Mouse (Mus musculus): ENCODE data around the gene Omp. TPM values are rescaled to one million over a fixed set of nuclear protein-coding genes. Genes with fewer than 3 reads are reported as not detected.

Omp gene
- total and polyA plus RNA-seq, 3 experiments: 0.08 TPM; not detected in 2

DNA sequence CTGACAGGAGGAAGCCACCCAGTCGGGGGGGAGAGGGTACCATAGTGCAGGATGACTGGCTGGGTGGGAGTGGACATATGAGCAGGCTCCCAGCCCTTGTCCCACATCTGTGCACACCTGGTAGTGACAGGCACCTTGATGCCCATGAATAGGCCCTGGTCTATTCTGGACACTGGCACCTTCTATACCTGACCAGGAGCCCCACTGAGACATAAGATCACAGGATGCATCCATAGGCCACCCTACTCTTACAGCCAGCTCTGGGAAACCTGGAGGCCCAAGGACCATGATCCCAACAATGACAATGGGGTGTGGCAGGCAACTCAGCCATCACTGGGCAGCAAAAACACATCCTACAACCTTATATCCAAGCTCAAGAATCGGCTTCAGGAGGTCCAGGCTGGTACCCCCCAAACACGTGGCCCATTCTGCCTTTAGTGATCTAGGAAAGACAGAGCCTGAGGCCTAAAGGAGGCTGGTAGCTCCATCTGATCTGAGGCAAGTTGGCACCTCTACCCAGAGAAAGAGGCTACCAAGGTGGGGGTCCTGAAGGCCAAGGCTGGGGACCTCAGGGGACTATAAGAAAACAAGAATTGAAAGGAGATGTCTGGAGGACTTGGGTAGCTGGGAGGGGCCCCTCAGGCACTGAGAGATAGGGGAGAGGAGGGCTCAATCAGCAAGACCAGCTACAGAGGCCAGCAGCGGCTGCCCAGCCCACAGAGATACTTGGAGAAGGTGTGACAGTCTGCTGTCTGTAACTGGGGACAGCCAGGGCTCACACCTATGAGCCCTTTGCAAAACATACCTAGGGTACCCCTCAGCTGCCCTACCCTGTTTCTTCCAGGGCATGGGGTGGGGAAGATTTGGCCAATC lies 29.8 kb upstream of the Omp start:
- TF ChIP-seq ELF1 (IDR thresholded peaks at IDR 0.05; ENCODE audit: low read depth, low read length): no peak
- no peak for TF ChIP-seq MAFK (IDR thresholded peaks at IDR 0.05; ENCODE audit: insufficient replicate concordance, low read length)
- TF ChIP-seq GABPA (IDR thresholded peaks at IDR 0.05; ENCODE audit: insufficient replicate concordance, low read depth, low read length): no peak
- TF ChIP-seq RAD21 (IDR thresholded peaks at IDR 0.05; ENCODE audit: low read depth, low read length): no peak
- TF ChIP-seq MEF2A (IDR thresholded peaks at IDR 0.05; ENCODE audit: borderline replicate concordance, low read depth, low read length): no peak
- TF ChIP-seq ZMIZ1 (IDR thresholded peaks at IDR 0.05; ENCODE audit: low read depth, low read length): no peak
- no peak for TF ChIP-seq ZKSCAN1 (IDR thresholded peaks at IDR 0.05; ENCODE audit: borderline replicate concordance, low read depth, low read length)
- TF ChIP-seq HCFC1 (IDR thresholded peaks at IDR 0.05; ENCODE audit: low read depth, low read length): no peak
- TF ChIP-seq USF1 (IDR thresholded peaks at IDR 0.05; ENCODE audit: low read depth, low read length): no peak
- TF ChIP-seq SIN3A (IDR thresholded peaks at IDR 0.05; ENCODE audit: low read length): no peak
- no peak for TF ChIP-seq TBP (conservative IDR thresholded peaks at IDR 0.05; ENCODE audit: low read depth, low read length)
- Histone ChIP-seq H3K9me3 (replicated peaks; ENCODE audit: low read length) (no peaks in the 10 kb centered on the region), H3K27me3 (replicated peaks) (peaks cover 24% of the 10 kb centered on the region), H3K4me3 (replicated peaks in 1 of 3; ENCODE audit: low read depth in 2 of 3, low read length in 2 of 3, poor library complexity in 1 of 3) (no peak overlapping the region), H3K9ac (ENCODE audit: insufficient read depth, low read depth) (no peak overlapping the region), H3K4me1 (ENCODE audit: control insufficient read depth in 1 of 2, insufficient read depth in 2 of 2) (peaks cover 5 to 24% of the 10 kb centered on the region in 2 experiments), H3K79me2 (replicated peaks; ENCODE audit: control insufficient read depth, extremely low read depth, insufficient read depth, poor library complexity, severe bottlenecking) (no peaks in the 10 kb centered on the region), H3K27ac (ENCODE audit: insufficient read depth, low read depth) (no peak overlapping the region), H3K36me3 (replicated peaks in 1 of 2; ENCODE audit: control insufficient read depth in 1 of 2, insufficient read depth in 1 of 2, low read length in 1 of 2) (no peaks in the 10 kb centered on the region), H3K4me2 (ENCODE audit: insufficient read depth, low read depth, poor library complexity, severe bottlenecking) (no peak overlapping the region)
- no peak for DNase-seq (ENCODE audit: extremely low read depth)
- in situ Hi-C loops (cut with MboI; ENCODE audit: low pct_ligation_motif_present, low pct_unique_long_range_greater_than_20kb, low sequenced_read_pairs): loop anchor here (25.0 kb wide), 1 partner anchor 262 kb away; the partner anchor contains the start of gene Gucy2d
- dilution Hi-C loops (cut with MboI; ENCODE audit: extremely low pct_ligation_motif_present, extremely low pct_unique_long_range_greater_than_20kb, low sequenced_read_pairs): no loop called here

DNA sequence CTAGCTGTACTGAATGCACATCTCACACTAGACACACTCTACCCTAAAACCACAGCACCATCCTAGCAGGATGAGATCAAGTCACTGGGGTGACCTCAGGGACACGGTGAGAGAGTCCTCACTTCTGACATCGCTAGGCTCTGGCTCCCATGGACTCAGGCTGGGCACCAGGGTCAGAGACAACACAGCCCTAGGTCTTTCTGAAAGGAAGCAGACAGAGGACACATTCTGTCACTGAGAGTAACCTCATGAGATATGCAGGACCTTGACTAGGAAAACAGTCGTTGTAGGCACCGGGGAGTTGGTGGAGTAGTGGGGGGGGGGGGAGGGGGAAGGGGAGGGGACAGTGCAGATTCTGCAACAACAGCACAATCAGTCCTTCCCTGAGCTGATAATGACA lies 28.1 kb upstream of the Omp start:
- TF ChIP-seq NRF1 (IDR thresholded peaks at IDR 0.05; ENCODE audit: low read depth, low read length) (no peak), GABPA (IDR thresholded peaks at IDR 0.05; ENCODE audit: insufficient replicate concordance, low read depth, low read length) (no peak)
- no peaks in the 10 kb centered on the region for H3K36me3 ChIP-seq (replicated peaks in 1 of 2; ENCODE audit: control insufficient read depth in 1 of 2, insufficient read depth in 1 of 2, low read length in 1 of 2)
- in situ Hi-C loops (cut with MboI; ENCODE audit: low pct_ligation_motif_present, low pct_unique_long_range_greater_than_20kb, low sequenced_read_pairs) (loop anchor here (25.0 kb wide), 1 partner anchor 264 kb away; the partner anchor contains the start of gene Gucy2d), dilution Hi-C loops (cut with MboI; ENCODE audit: extremely low pct_ligation_motif_present, extremely low pct_unique_long_range_greater_than_20kb, low sequenced_read_pairs) (no loop called here)
- no peaks in the 10 kb centered on the region for H3K79me2 ChIP-seq (replicated peaks; ENCODE audit: control insufficient read depth, extremely low read depth, insufficient read depth, poor library complexity, severe bottlenecking)
- no peak overlapping the region for H3K27ac ChIP-seq (ENCODE audit: insufficient read depth, low read depth)
- H3K9me3 ChIP-seq (replicated peaks; ENCODE audit: low read length): no peaks in the 10 kb centered on the region
- no peak for DNase-seq (ENCODE audit: extremely low read depth)
- H3K9ac ChIP-seq (ENCODE audit: insufficient read depth, low read depth): no peak overlapping the region
- peaks cover 0 to 17% of the 10 kb centered on the region in 2 experiments; a peak in 2 of 4 replicates for H3K4me1 ChIP-seq (ENCODE audit: control insufficient read depth in 1 of 2, insufficient read depth in 2 of 2)
- H3K4me3 ChIP-seq (replicated peaks in 1 of 3; ENCODE audit: low read depth in 2 of 3, low read length in 2 of 3, poor library complexity in 1 of 3): no peak overlapping the region
- H3K4me2 ChIP-seq (ENCODE audit: insufficient read depth, low read depth, poor library complexity, severe bottlenecking): no peak overlapping the region
- peaks cover 24% of the 10 kb centered on the region for H3K27me3 ChIP-seq (replicated peaks)
